Mouse (Mus musculus): ENCODE measurements around the gene Hsd3b6.
"Not testable (repeated sequence)": the region's sequence is repeated elsewhere in the genome, so short reads cannot be mapped to it uniquely, and the experiment has no call there.

Gene Hsd3b6

DNA sequence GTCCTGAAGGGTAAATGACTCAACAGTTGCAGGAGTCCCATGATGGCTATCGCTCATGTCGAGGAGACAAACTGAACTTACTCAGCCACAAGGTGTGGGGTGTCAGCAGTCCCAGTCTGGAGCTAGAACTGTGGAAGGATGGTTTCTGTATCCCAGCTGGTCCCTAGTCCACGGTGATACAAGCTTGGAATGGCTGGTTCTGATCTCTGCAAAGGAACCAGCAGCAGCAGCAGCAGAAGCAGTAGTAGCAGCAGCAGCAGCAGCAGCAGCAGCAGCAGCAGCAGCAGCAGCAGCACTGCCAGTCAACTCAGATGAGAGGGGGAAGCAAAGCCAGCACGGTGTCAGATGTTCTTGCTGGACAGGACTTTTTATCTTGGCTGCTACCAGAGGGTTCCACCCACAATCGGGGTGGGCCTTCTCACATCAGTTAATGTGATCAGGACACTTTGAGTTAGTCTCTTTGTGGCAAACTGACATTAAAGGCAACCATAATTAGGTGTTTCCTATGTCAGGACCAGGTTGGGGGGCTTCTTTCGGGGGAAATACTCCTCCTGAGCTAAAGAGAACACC lies at the start of gene Hsd3b6:
Gene Hsd3b6 (minus strand): TSS at position 343 of the 570 bp plus-strand sequence.
- DNase-seq, result peak; percentile 48

DNA sequence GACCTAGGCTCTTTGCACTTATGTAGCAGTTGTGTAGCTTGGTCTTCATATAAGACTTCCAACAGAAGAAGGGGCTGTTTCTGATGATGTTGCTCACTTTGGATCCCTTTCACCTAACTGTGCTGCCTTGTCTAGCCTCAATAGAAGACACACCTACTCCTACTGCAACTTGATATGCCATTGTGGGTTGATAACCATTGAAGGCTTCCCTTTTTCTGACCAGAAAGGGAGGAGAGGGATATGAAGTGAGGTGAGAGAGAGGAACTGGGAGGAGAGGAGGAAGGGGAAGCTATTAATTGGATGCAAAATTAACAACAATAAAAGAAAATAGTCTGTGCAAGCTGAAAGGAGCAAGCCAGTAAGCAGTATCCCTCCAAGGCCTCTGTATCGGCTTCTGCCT lies 48.6 kb upstream of the Hsd3b6 start:
- DNase-seq, result no peak

DNA sequence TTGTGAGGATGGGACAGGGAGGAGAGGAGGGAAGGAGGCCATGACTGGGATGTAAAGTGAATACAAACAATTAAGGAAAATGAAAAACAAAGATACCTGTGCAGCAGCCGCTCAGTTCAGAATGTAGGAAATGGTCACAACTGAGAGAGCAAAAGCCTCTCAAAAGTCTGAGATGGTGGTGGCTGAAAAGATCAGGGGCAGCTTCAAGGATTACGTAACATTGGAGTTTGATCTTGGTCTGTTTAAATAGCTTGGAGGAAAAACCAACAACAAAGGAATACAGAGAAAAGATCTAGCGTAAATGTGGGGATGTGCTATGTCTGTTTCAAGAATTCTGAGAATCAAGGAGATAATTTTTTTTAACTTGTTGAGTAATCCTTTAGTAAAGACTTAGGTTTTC lies 45.3 kb upstream of the Hsd3b6 start, which contains the start of gene Hsd3b1:
Gene Hsd3b1 (minus strand): TSS at position 219 of the 400 bp plus-strand sequence.
- no peak for DNase-seq

DNA sequence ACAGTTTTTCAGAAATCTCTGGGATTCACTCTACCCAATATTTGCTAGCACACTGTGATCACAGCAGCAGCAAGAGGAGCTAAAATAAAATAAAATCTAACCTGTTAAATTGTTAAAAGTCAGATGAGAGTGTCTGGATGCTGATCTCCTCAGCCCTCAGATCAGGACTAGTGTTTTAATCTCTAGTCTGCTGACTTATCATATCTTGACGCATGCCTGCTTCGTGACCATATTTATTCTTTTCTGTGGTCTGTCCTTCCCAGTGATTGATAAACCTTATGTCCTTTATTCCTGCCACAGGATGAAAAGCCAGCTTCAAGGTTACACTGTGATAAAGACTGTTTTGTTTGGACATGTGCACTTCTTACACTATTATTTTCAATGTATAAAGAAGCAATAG lies 43.8 kb upstream of the Hsd3b6 start:
- no peak for DNase-seq

DNA sequence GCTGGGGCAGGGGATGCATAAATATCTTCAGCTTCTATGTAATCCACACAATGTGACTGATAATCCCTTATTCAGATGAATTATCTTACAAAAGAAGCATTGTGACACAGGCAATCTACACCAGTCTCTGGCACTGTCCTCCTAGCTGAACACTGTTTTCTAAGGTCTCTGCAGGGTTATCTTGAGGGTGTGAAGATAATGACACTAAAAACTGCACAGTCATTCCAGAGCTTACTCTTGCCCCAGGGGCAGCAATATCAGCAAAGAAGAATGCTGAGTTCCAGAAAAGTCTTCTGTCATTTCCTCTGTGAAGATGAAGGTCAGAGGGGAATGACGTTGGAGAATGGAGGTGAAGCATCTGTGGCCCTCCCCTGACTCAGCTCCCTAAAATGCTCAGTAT lies 42.6 kb upstream of the Hsd3b6 start:
- DNase-seq, result peak; percentile 23

DNA sequence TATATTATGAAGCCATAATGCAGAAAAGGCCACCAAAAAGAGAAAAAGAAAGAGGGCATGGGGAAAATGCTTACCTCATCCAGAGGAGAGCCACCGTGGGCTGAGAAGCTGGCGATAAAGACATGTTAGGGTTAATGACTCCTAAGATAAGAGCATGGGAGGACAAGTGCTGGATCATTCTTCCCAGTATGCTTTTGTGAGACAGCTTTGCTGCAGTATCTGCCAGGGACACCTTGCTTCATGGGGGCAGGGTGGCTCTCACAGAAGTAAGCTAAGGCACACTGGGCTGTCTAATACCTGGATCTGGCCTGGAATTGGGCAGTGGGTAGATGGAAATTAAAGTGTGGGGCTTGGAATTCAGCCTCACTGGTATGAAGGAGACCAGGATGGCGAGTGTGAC lies 40.9 kb upstream of the Hsd3b6 start:
- DNase-seq, result peak; percentile 81

DNA sequence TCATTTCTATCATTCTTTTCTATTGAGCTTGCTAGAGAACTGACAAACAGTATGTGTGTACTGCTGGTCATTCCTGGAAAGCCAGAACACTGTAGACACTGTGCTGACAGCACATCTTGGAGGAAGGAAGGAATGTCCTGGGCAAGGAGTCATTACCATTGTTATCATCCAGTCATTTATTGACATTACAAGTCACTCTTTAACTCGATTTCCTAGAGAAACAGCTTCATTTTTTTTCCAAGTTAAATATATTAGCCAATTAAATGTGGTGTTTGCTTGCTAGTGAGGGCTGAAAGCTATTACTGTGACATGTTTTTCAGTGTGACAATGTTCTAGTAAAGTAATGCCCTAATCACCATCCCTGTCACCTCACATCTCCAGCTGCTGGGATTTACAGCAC lies 39.4 kb upstream of the Hsd3b6 start:
- no peak for DNase-seq

DNA sequence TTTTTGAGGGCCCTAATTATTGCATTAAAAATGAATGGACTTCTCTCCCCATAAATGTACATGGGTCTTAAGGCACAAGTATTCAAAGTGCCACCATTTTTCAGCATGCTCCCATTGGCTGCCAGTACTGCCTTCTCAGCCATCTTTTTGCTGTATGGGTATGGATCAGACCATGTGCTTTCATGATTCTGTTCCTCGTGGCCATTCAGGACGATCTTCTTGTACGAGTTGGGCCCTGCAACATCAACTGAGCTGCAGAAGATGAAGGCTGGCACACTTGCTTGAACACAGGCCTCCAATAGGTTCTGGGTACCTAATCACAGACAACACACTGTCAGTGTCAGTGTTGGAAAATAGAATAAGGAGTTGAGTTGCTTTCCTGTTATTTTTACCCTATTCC lies 38.8 kb upstream of the Hsd3b6 start:
- no peak for DNase-seq

DNA sequence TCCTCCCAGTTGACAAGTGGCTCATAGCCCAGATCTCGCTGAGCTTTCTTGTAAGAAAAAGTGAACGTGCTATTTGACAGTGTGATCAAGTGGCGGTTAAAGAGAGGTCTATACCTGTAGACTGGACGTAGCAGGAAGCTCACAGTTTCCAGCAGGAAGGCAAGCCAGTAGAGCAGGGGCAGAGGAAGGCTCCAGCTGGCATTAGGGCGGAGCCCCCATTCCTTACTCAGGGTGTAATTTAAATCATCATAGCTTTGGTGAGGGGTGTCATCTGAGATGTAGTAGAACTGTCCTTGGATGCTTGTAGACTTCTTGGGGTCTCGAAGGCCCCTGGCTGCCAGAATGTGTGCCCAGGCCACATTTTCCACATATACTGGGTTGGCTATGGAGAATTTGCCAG lies 38.4 kb upstream of the Hsd3b6 start:
- no peak for DNase-seq

DNA sequence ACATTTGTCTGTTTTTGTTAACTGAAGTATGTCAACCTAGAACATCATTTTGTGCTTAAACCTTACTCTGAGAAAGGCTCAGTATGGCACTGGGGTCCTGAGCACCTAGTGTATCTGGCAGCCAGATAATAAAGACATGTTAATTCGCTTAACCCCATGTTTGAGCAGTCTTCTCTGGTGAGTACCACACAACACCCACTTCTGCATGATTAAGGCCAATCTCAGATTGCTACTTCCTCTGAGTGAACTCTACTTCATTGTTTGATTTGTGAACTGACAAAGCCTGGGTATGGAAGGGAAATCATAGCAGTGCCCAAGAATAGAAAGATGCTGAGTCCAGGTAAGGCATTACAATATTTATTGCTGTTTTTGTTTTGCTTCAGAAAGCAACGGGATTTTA lies 37.6 kb upstream of the Hsd3b6 start:
- no peak for DNase-seq

DNA sequence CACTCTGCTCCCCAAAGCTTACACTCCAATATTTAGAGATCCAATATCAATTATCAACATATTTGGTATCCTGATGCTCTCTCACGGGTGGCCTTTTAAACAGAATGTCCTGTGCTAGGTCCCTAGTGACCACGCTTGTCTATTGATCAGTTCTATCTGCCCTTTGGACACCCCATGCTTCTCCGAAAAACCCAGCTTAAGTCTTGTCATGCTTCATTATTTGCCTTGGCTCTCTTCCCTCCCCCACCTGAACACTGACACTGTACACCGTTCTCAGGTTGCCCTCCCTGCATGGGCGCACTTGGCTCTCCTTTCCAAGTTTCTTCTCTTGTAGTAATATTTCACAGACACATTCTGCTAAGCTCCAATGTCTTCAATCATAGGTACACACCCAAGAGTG lies 36.0 kb upstream of the Hsd3b6 start:
- no peak for DNase-seq

DNA sequence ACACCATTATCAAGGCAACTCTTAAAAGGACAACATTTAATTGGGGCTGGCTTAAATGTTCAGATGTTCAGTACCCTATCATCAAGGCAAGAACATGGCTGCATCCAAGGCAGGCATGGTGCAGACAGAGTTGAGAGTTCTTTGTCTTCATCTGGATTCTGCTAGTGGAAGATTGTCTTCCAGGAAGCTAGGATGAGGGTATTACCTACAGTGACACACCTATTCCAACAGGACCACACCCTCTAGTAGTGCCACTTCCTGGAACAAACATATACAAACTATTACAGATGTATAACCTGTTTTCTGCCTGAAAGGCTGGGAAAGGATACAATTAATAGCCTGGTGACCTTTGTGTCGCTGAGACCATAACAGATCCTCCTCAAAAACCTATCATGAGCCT lies 34.7 kb upstream of the Hsd3b6 start:
- no peak for DNase-seq

DNA sequence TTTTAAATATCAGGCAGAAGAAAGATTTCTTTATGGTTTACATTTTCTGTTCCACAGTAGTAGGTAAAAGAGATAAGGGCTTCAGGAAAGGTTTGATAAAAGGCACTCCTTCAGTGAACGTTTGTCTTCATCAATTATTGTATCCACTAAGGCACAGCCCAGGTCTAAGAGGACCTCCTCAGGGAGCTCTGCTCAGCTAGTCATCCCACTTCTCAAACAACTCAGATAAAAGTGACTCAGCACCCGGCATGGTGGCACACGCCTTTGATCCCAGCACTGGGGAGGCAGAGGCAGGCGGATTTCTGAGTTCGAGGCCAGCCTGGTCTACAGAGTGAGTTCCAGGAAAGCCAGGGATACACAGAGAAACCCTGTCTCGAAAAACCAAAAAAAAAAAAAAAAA lies 1.6 kb downstream of the Hsd3b6 start:
- peak; percentile 30 for DNase-seq

DNA sequence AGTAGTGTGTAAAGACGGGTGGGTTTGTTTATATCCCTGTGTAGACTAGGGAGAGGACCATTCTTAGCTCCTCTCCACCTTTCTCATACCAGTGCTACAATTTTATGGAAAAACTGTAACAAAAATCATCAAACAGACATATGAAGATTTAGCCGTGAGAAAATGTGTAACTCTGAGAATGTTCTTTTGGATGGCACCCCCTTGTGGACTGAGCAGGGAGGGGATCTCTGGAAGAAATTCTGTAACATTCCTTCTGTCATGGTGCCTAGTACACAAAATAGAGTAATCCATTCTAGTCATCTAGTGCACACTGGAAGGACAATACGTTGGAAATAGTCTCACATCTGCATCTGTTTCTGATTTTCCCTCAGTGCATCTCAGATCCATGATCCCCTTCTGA lies 9.2 kb downstream of the Hsd3b6 start:
- DNase-seq, result not testable (repeated sequence)

DNA sequence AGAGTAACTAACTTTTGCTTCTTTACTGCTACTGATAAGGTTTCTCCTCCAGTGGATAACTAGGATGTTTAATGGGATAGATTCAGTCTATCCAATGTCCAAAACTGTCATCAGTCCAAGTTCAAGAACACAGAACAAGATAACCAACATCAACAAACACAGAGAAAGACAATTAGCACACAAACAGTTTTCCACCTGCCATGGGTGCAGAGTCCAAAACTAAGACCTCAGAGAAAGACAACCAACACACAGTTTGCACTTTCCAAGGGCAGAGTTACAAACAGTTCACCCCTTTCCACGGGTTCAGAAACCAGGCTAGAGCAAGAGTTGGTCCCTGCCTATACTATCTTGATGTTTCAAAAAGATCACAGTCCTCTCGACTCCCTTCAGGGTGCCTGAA lies 27.7 kb downstream of the Hsd3b6 start:
- no peak for DNase-seq

DNA sequence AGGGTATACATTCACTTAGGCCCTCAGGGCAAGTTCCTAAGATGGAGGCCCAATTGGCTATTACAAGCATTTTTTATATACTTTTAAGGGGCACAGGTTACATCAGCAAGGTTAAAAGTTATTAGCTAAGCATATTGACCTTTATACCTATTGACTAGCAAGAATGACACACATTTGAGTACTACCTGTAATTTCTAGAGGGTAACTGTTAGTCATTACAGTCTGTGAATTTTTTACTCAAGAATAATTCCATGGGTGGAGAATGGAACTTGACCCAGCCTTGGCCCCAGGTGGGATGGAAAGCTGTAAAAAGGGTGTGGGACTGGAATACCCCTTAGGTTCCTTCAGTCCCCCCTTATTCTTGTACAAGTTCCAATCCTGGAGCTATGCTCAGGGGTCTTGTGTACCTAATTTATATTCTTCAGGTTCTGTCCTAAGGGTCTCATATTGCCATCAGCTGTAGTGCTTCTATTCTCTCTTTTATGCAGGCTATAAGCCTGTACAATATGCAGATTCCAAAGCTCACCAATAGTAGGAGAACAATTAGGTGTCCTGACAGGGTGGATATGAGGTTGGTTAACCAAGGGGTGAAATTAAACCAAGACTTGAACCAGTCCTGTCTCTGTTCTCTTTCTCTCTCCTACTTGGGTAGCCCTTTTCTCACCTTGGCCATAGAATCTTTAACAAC lies 31.9 kb downstream of the Hsd3b6 start:
- DNase-seq, result no peak

DNA sequence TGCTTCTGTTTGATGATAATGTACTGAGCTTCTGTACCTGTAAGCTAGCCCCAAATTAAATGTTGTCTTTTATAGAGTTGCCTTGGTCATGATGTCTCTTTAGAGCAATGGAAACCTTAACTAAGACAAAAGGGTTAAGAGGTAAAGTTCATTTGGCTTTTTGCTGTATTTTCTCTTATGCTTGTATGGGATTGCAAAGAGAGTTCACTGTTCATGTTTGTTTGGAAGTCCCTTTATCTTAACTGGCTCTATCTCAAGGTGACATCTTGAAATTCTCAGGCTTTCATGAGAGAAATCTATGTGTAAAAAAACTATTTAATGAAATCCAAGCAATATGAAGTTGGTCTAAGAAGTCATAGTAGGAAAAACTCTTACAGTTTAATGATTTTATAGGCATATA lies 33.3 kb downstream of the Hsd3b6 start:
- no peak for DNase-seq

DNA sequence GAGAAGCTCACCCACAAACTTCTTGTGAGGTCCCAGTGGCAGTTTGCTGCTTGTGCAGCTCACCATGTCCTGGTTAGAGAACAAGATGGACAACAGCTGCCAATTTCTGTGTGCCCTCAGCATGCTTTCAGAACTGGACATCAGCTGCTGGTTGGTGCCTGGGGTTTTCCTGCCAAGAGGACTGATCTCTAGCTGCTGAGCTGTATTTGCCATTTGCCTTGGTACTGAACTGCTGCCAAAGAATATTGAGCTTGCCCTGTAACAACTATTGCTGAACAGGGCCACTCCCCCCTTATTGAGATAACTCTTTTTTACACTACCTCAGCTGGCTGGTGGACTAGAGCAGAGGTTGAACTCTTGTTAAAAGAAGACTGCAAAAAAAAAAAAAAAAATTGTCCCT lies 50.1 kb downstream of the Hsd3b6 start:
- no peak for DNase-seq

DNA sequence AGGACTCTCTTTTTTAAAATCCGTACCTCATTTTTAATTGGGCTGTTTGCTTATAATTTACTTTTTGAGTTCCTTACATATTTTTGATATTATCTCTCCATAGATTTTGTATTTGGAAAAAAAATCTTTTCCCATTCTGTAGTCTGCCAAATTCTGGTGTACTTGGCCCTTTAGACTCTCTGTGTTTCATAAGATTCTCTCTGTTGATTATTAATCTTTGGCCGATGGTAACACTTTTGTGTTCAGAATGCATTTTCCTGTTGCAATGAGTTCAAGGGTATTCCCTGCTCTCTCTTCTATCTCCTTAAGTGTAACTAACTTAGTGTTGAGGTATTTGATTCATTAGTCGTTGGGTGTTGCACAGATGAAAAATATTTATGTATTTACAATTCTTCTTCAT lies 57.4 kb downstream of the Hsd3b6 start:
- no peak for DNase-seq

Measured in liver (tissue).